Mouse (Mus musculus): Measurements from ENCODE around the gene Grn.
A peak's percentile ranks its signal among the peaks of the same experiment; 100 is the strongest.

Grn gene

DNA sequence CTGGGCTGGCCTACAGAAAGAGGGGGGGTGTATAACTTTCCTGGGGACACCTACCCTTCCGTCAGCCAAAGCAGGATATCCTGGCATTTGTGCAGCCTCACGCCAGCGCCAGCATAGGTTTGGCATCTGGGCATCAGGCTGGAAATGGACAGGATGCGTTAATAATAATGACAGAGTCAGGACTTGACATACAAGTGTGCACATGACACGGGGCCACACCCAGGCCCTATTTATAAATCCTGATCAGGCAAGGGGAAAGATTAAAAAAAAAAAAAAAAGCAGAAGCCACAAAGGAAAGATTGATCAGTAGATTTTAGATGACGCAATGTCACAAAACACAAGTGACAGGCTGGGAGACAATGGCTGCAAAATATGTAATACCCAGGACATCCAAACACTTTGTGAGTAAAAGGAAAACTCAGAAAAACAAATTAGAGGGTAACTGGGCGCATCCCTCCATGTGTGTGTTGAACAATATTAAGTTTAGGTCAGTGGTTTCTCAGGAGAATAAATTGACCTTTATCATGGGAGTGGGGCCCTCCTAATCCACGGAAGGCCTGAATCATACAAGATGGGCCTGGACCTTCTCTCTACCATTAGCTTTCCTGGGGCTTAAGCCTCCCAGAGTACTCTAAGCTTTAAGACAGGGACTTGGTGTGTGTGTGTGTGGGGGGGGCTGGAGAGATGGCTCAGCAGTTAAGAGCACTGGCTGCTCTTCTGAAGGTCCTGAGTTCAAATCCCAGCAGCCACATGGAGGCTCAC is 4.4 kb upstream of the Grn start:
- no peak for DNase-seq (ENCODE audit: low spot score)

DNA sequence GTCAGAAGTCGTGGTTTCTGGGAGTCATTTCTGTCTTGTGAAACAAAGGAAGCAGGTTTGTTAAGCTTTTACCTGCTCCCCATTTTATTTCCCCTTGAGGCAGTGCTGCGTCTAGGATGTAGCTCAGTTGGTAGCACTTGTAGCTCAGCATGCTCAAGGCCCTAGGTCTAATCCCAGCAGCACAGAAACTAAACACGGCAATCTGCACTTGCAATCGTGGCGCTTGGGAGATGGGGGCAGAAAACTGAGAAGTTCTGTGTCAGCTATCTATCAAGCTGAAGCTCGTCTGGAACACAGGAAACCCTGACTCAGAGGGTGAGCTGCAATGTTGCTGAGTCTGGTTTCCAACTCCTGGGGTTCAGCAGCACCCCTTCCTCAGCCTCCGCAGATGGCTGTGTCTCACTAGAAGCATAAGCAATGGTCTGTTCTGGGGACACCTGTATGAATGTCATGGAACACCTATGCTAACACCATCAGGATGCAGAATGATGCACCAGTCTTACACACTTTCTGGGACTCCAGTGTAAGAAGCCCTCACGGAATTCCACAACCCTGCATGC is 1.1 kb upstream of the Grn start:
- DNase-seq (ENCODE audit: low spot score): no peak

DNA sequence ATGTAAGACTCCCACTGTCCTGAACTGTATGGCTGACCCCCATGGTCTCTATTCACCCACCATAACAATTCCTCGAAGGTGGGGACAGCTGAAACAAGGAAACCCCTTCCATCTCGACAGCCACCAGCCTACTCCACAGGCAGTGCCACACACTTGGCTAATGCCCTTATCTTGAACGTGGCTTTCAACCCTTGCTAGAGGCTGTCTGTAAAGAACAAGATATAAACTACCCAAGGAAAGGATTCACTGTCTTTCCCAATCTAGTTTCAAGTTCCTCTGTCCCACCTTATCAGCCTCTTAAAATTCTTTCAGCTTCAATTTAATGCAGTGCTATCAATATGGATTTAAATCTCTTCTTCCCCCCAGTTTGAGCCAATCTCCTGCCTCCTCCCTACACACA is 564 bp upstream of the Grn start:
- DNase-seq (ENCODE audit: low spot score): no peak

DNA sequence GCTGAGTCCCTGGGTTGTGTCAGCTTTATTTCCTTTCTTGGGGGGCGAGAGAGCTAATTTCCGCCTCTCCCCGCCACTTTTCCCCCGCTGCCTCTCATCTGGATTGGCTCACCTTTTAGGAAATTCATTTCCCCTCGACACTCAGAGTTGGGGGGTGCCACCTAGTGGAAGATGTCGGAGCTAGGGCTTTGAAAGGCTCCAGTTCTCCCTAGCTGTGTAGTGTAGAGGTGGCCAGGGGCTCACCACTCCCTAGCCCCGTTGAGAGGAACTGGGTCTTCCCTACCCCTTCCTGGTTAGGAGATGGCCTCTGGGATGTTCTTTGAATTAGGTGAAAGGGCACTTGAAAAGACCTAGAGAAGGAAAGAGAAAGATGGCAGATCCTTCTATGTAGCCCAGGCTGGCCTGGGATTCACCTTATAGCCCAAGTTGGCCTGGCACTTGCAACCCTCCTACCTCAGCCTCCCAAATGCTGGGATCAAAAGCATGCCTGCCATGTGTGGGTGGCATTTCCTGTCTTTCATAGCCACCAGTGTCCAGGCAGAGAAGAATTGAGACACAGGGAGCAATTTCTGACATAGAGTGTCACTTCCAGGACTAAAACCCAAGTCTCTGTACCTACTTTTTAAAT is 1.0 kb downstream of the Grn start:
- peak; percentile 71 for DNase-seq (ENCODE audit: low spot score)

DNA sequence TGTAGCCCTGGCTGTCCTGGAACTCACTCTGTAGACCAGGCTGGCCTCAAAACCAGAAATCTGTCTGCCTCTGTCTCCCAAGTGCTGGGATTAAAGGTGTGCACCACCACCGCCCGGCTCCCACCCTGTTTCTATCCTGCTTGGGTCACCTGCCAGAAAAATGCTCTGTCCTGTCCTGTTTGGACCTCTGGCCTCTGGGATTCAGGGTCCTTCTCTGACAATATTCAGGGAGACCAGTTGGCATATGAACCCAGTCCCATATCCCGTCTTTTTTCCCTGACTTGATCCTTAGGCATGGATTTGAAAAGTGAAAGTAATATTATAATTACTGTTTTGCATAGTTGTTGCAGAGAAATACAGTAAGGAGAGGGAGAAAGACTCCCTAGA is 1.6 kb downstream of the Grn start:
- DNase-seq (ENCODE audit: low spot score): no peak

DNA sequence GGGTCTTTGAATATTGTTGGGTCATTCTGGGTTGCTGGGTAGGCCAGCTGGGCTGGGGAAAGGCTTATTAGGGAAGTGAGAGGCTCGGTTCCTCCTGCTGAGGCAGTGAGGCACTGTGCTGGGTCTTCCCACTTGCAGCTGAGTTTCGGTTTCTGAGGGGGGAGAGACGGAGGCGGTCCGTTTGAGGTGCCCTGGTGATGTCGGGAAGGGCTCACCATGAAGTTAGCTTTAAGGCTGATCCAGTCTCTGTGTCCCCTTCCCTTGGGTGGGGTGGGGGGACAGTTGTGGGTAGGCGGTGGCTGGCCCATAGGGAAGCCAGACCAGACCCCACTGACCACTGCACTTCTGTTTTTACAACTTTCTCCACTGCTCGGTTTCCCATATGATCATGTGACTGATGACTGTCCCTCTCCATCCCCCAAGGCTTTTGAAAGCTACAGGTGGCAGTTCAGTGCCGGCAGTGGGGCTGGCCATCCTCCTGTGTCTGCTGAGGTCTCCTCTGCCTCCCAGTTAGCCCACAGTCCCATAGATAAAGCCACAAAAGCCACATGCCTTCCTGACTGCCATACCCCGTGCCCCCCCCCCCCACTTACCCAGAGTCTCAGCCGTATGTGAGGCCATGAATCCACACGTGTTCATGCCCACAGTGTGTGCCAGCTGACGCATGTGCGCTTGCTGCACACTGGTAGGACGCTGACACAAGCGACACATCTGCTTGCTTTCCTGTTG is 2.2 kb downstream of the Grn start:
- no peak for DNase-seq (ENCODE audit: low spot score)

DNA sequence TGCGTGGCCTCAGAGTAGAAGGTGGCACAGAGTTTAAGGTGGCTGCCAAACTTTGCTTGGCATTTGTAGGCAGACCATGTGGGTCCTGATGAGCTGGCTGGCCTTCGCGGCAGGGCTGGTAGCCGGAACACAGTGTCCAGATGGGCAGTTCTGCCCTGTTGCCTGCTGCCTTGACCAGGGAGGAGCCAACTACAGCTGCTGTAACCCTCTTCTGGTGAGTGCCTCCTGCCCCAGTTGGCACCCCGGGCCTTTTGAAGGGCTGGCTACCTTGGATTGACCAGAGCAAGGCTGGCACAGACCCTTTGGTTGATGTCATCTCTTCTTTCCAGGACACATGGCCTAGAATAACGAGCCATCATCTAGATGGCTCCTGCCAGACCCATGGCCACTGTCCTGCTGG is 2.8 kb downstream of the Grn start:
- no peak for DNase-seq (ENCODE audit: low spot score)

DNA sequence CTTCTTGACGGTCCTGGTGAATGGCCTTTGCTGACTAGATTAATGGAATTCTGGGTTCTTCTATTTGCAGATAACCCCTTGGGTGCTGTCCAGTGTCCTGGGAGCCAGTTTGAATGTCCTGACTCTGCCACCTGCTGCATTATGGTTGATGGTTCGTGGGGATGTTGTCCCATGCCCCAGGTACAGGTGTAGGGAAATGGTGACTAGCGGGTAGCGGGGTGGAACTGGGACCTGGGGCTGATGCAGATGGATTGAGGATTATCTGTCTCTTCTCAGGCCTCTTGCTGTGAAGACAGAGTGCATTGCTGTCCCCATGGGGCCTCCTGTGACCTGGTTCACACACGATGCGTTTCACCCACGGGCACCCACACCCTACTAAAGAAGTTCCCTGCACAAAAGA is 3.8 kb downstream of the Grn start:
- no peak for DNase-seq (ENCODE audit: low spot score)

DNA sequence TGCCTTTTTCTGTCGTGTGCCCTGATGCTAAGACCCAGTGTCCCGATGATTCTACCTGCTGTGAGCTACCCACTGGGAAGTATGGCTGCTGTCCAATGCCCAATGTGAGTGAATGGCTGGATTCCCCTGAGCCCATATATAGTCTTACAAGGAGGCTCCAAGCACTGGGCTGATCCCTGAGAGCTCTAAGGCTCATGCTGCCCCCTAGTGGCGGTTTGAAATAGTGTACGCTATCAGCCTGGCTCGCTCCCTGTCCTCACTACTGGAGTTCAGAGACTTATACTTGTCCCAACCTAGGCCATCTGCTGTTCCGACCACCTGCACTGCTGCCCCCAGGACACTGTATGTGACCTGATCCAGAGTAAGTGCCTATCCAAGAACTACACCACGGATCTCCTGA is 4.3 kb downstream of the Grn start:
- peak; percentile 88 for DNase-seq (ENCODE audit: low spot score)

DNA sequence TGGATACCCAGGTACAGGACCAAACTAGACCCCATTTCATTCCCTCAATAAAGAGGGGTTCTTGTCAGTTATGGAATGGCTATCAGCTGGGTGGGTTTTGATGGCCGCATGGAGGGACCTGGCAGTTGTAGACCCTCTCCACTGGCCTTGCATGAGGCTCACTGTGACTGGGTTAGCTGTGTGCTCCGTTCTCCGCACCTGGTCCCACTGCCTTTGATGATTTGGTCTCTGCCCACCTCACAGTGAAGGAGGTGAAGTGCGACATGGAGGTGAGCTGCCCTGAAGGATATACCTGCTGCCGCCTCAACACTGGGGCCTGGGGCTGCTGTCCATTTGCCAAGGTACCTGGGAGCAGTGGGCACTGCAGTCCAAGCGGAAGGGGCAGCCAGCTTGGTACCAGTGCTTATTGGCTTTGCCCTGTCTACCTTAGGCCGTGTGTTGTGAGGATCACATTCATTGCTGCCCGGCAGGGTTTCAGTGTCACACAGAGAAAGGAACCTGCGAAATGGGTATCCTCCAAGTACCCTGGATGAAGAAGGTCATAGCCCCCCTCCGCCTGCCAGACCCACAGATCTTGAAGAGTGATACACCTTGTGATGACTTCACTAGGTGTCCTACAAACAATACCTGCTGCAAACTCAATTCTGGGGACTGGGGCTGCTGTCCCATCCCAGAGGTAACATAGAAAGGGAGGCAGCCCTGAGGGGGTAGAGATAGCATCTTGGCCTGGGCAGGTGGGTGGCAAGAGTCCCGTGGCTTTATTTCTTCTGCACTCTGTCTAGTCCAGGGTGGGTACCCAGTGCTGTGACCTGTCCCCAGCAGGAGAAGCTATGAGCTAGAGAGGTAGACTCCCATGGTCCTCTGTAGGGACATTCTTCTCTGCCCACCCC is 4.9 kb downstream of the Grn start:
- no peak for DNase-seq (ENCODE audit: low spot score)

DNA sequence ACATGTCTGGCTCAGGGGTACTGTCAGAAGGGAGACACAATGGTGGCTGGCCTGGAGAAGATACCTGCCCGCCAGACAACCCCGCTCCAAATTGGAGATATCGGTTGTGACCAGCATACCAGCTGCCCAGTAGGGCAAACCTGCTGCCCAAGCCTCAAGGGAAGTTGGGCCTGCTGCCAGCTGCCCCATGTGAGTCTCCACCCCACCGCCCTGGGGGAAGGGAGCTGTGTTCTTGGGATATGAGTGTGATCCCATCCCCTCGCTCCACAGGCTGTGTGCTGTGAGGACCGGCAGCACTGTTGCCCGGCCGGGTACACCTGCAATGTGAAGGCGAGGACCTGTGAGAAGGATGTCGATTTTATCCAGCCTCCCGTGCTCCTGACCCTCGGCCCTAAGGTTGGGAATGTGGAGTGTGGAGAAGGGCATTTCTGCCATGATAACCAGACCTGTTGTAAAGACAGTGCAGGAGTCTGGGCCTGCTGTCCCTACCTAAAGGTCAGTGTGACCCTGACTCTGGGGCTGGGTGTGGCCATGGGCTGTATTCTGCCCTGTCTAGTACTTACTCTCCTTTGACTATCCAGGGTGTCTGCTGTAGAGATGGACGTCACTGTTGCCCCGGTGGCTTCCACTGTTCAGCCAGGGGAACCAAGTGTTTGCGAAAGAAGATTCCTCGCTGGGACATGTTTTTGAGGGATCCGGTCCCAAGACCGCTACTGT is 5.8 kb downstream of the Grn start:
- DNase-seq (ENCODE audit: low spot score): no peak

DNA sequence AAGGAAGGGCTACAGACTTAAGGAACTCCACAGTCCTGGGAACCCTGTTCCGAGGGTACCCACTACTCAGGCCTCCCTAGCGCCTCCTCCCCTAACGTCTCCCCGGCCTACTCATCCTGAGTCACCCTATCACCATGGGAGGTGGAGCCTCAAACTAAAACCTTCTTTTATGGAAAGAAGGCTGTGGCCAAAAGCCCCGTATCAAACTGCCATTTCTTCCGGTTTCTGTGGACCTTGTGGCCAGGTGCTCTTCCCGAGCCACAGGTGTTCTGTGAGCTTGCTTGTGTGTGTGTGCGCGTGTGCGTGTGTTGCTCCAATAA is 6.3 kb downstream of the Grn start:
- no peak for DNase-seq (ENCODE audit: low spot score)

DNA sequence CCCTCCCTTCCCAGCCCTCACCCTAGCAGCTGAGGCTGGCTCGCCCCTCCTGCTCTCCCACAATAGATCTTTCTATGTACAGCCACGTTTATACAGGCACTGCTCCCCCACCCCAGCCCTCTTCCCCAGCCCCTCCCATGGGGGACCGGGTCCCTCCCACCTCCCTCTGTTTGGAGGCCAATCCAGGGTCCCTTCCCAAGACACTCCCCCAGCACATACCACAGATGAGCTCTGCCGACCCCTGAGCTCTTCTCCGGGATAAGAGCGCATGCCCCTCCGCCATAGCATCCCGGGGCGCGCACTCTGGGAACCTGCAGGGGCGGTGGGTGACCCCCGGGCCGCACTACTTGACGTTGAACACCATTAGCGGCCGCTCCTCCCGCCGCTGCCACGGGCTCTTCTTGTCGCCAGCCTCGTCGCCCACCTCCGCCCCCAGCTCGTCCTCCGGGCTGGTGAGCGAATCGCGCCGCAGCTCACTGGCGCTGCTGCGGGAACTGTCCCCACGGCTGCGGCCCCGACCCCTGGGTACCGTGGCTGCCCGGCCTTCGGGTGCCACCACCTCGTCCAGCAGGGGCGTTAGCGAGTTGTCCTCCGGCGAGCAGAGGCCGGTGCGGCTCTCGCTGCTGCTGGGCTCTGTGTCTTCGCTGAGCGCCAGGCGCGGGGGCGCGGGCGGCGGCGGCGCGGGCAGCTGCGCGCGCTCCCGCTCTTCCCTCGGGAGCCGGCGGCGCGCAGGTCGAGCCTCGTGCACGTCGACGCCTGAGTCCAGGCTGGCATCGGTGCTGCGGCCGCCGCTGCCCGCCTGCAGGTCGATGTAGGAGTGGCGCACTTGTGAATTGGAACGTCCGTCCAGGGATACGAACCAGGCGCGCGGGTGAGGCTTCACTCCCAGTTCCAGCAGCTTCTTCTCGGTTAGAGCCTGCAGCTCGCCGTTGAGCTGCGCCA is 7.3 kb downstream of the Grn start:
- DNase-seq (ENCODE audit: low spot score): peak; percentile 55

DNA sequence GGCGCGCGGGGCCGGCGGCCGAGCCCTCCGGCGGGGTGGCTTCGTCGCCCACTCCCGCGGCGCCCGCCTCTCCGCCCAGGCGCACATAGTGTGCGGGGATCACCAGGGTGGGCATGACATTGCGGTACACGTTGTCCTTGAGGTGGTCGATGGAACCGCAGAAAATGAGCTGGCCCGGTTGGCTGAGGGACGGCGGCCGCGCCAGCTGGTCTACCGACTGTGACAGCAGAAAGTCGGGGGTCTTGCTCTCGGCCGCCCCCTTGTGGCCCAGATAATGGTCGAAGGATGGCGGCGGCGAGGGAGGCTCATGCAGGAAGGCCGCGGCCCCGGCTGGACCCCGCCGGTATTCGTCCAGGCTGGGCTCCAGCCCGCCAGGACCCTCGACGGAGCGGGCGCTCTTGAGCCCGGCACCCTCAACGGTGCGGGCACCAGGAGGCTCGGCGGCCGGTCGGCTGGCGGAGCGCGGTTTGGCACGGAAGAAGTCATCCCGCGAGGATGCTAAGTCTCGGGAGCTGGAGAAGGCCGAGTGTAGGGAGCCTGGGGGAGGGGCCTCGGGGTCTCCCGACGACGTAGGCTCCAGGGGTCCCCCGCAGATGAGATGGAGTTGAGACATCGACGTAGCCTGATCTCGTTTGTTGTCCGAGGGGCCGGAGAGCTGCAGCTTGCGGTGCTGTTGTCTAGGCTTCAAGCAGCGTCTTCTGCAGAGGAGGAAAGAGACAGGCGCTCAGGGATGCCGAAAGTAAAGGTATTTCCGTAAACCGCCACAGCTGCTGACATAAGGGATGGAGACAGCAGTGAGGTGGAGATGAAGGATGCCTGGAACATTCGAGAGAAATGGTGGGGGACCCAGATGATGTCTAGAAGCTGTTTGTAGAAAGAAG is 8.3 kb downstream of the Grn start:
- DNase-seq (ENCODE audit: low spot score): peak; percentile 80

DNA sequence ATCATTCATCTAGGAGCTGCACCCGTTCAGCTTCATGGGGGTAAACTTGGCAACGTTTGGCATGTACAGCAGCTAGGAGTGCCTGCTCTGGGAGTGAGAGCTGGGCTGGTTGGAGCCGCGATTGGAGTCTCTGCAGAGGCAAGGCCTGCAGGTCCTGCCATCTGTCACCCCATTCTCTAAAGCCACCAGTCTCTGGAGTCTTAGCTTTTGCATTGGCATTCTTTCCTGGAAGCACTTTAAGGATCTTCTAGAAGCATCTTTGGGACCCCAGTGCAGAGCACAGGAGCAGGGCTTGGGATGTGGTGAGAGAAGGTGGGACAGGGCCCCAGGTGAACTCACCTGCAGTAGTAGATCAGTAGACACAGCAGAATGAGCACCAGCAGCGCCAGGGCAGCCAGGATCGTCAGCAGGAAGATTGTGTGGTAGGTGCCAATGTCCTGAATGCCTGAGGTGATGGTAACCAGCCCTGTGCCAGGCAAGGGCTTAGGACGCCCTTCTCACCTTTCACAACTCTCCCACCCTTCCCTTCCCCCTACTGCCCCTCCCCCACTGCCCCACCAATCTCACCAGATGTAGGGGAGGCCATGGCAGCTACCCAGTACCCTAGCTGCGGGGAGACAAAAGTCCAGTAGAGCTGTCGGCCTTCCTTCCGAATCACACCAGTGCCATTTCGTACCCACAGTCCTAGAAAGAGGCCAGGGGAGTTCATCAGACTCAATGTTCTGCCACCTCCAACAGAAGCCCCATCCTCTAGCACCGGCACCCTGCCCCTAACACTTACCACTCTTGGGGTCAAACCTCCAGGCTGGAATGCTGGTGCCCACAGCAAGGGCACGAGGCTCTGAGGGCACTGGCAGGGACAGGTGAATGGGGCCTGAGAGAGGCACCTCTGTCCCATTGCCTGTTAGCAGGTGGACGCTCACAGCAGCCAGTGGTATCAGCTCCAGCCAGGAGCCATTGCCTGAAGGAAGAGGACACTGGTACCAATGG is 9.3 kb downstream of the Grn start:
- DNase-seq (ENCODE audit: low spot score): no peak

DNA sequence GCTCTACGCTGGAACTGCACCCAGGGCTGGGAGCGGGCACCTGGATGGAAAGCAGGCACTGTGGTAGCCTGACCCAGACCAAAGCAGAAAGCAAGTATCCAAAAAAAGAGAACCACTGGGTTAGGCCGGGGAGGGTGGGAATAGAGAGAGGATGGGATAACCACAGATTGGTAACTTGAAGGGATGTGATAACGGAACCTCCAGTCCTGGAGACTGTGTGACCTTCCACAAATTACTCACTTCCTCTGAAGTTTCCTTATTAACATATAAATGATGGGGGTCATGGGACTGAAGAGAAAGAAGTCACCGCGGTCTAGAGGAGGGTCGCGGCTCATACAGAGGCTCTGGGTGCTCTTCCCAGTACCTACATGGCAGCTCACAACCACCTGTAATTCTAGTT is 10.1 kb downstream of the Grn start:
- DNase-seq (ENCODE audit: low spot score): no peak

DNA sequence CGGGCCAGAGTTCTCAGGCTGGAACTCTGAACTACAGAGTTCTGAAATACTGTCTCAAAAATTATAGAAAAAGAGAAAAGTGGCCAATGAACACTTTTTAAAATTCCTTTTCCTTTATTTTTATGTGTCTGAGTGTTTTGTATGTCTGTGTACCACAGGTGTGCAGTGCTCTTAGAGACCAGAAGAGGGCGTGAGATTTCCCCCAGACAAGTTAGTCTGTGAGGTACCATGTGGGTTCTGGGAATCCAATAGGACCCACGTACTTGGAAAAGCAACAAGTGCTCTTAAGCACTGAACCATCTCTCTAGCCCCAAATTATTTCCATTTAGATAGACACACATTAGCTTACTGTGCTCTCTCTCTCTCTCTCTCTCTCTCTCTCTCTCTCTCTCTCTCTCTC is 11.3 kb downstream of the Grn start:
- no peak for DNase-seq (ENCODE audit: low spot score)

DNA sequence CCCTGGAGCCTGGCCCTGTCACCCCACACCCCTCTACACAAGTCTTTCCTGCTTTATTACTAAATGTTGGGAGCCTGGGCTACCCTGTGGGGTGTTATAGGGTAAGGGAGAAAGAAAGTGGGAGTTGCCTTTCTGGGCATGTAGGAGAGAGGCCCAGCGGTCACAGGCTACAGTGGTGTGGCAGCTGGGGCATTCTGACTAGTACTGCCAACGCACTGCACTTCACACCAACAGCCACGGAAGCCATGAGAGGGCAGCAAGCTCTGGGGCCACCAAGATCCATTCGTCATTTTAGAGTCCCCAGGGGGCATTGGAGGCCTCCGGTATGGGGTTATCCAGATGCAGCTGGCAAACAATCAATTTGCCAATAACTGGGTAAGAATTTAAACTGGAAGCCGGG is 12.0 kb downstream of the Grn start:
- DNase-seq (ENCODE audit: low spot score): no peak

Data from urinary bladder, postnatal 25 days (tissue).